Mouse (Mus musculus) erythroblast, embryonic 14.5 days (primary cell): ENCODE data around the gene Glra2.

Experiments
- GATA1 ChIP-seq: IDR thresholded peaks from 2 replicates; pipeline ENCODE4 v1.6.1; 2012; ENCODE audit warnings: low read length, inconsistent platforms, mixed read lengths
- TAL1 ChIP-seq: IDR thresholded peaks from 3 replicates; pipeline ENCODE4 v1.6.1; 2012; ENCODE audit warnings: low read length, inconsistent platforms, mixed read lengths

GRCm38 (mm10) chrX:165344611-165345010, 17.4 kb upstream of the Glra2 start:
- no peak for TF ChIP-seq GATA1
- no peak for TF ChIP-seq TAL1
